Mouse (Mus musculus) heart, postnatal 14 days (tissue): Measurements from ENCODE around the gene Ndufs4. TPM values are rescaled to one million over a fixed set of nuclear protein-coding genes. Genes with fewer than 3 reads are reported as not detected.

Source experiments
- total RNA-seq, 2 experiments: library from RNA; stranded (reverse); gene quantifications; 2 replicates each; pipeline ENCODE4 v1.2.3; 2021

Gene Ndufs4
- total RNA-seq, 2 experiments from 2014 or later, result 507 to 527 TPM

Other genes starting within 250 kb of the Ndufs4 start
- 1 to 10 TPM; 1.4 to 1.6 TPM for gene Fst, start 70.7 kb upstream of the Ndufs4 start, total RNA-seq